Mouse (Mus musculus) monocyte, adult 59 days (primary cell): Measurements from ENCODE around the gene Olfr305. TPM values are rescaled to one million over a fixed set of nuclear protein-coding genes. Genes with fewer than 3 reads are reported as not detected.

Source experiments
- total RNA-seq, 2 experiments: library from RNA; stranded (reverse); gene quantifications; one replicate each; pipeline ENCODE4 v1.2.4; 2023

The Olfr305 gene
- not detected for total RNA-seq

DNA sequence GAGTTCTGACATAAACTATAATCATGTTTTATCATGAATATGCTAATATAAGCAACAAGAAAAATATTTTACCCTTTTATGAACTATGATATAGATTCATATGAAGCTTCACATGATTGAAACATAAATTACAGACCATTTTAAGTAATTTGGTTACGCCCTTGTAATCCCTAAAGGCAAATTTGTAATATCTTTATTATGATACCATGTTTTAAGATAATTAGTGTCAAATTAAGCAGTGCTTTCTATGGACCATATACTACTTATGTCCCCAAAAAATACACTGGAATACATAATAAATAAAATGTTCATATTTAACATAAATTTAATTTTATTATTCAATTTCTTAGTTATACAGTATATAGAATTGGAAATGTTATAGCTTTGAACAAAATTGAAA is at the start of gene Olfr305:
Gene Olfr305, minus strand, starts transcription at position 101 of the 400 bp plus-strand sequence.

DNA sequence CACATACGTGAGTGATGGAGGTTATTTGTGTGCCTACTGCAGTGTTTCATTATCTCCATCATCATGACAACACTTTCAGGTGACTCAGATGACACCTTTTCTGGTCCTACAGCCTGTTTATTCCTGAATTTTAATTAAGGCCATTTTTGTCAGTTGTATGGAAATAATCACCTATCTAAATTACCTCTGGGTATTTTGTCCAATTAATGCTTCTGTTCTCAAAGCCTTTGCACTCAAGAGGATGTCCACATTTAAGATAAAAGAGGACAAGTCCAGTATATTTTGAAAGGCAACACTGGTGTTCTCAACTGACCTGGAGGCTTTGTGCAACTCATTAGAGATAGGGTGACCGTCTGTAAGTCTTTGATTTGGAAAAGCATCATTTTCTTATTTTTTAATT is 36.8 kb upstream of the Olfr305 start, which contains the start of gene Olfr301:
Gene Olfr301, plus strand, starts transcription at position 301 of the 400 bp plus-strand sequence.

DNA sequence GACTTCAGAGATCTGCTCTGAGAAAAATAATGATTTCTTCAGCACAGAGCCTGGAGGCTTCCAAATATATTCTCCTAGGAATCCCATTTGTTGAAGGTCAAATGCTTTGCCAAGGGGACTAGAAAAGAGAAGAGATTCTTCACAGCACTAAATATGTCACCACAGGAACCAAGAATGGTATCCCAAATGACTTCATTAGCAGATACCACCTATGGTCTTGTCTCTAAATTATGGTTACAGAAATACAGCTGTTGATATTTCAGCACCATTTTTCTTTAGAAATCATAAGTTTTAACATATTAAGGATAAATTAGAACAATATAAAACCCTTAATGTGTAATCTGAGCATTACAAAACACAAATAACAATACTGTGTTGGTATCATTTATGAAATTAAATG is 31.0 kb upstream of the Olfr305 start, which contains the start of gene Olfr303:
Gene Olfr303, minus strand, starts transcription at position 101 of the 400 bp plus-strand sequence.

DNA sequence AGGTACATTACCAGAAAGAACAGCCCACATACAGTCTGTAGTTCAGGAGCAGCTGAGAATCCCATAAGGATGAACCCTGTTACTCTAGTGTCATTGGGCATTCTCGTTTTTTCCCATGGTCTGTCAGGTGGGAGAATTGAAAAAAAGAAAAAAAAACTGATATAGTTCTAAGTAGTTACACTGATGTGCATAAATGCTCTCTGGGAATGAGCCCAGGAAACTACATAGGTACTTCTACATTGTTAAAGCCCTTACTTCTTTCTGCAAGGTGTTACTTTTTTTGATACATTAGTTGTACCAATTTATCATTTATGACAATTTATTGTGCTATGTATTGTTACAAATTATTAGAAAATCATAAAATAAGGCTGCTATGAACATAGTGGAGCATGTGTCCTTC is 19.8 kb upstream of the Olfr305 start, which contains the start of gene Olfr304:
Gene Olfr304, minus strand, starts transcription at position 101 of the 400 bp plus-strand sequence.

DNA sequence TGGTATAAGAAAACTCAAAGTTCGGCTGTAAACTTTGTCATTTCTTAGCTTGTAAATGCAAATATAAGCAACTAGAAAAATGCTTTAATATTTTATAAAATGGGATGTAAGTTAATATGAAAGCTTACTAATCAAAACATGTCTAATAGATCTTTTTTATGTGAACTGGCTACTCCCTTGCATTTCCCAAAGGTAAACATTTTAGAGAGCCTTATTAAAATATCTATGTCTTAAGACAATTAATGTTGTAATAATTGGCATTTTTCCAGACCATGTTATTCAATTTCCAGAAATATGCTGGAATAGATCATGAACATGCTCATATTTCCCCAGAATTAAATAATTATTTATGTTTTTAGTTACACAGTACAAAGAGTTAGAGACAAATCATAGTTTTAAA is 29.2 kb downstream of the Olfr305 start, which contains the start of gene Olfr307:
Gene Olfr307, minus strand, starts transcription at position 101 of the 400 bp plus-strand sequence.

DNA sequence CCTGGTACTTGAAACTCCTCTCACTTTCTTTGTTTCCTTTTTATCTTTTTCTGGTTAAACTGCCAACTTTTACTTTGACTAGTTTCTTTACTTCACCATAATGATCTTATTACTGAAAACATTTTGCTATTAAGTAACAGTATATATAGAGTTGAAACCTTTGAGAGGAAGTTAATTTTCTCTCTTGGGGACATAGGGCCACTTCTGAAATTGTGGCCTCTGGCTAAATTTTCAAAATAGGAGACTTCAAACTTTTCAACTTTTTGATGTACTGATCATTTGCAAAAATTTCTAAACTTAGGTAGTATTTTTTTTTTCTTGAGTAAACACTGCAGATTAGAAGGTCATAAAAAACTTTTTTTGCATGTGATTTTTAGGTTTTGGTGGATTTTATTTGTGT is 41.2 kb downstream of the Olfr305 start, which contains the start of gene Olfr308:
Gene Olfr308, minus strand, starts transcription at position 101 of the 400 bp plus-strand sequence.

DNA sequence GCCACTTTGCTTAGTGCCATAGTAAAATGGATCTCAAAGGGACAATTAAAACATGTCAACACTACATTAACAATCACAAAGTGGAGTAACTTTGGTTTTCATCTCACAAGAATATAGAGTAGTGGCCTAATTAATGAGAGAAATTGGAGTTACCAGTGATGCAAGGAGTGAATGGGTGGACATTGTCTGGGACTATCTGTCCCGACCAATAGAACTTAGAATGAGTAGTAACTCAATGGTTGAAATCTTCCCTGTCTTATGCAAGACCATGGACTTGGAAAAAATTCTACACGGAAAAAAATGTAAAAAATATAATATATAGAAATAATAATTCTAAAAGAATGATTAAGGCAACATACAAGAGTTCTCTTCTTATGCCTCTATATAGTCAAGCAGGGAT is 53.1 kb downstream of the Olfr305 start, which contains the start of gene Olfr309:
Gene Olfr309, minus strand, starts transcription at position 101 of the 400 bp plus-strand sequence.

Other genes starting within 250 kb of the Olfr305 start
- gene Vmn2r75, start 195.2 kb downstream of the Olfr305 start, total RNA-seq, result not detected
- gene Vmn2r76, start 120.6 kb downstream of the Olfr305 start, total RNA-seq, result not detected
- gene Olfr310, start 89.8 kb downstream of the Olfr305 start, total RNA-seq, result not detected
- not detected for gene Olfr309, start 53.2 kb downstream of the Olfr305 start, total RNA-seq
- not detected for gene Olfr308, start 41.3 kb downstream of the Olfr305 start, total RNA-seq
- gene Olfr307, start 29.3 kb downstream of the Olfr305 start, total RNA-seq, result not detected
- gene Olfr304, start 19.7 kb upstream of the Olfr305 start, total RNA-seq, result not detected
- not detected for gene Olfr303, start 30.9 kb upstream of the Olfr305 start, total RNA-seq
- gene Olfr301, start 36.9 kb upstream of the Olfr305 start, total RNA-seq, result not detected
- gene Olfr299, start 93.0 kb upstream of the Olfr305 start, total RNA-seq, result not detected
- gene Olfr298, start 125.6 kb upstream of the Olfr305 start, total RNA-seq, result not detected
- not detected for gene Olfr297, start 153.0 kb upstream of the Olfr305 start, total RNA-seq
- gene Olfr295, start 216.9 kb upstream of the Olfr305 start, total RNA-seq, result not detected
- gene Olfr294, start 249.7 kb upstream of the Olfr305 start, total RNA-seq, result not detected